Mouse (Mus musculus): Measurements from ENCODE around the gene Nipa1. TPM values are rescaled to one million over a fixed set of nuclear protein-coding genes. Genes with fewer than 3 reads are reported as not detected.
"Not testable (repeated sequence)": the region's sequence is repeated elsewhere in the genome, so short reads cannot be mapped to it uniquely, and the experiment has no call there.

Gene Nipa1
- polyA plus RNA-seq, 1 experiment from 2014 or later, result 3.5 TPM

DNA sequence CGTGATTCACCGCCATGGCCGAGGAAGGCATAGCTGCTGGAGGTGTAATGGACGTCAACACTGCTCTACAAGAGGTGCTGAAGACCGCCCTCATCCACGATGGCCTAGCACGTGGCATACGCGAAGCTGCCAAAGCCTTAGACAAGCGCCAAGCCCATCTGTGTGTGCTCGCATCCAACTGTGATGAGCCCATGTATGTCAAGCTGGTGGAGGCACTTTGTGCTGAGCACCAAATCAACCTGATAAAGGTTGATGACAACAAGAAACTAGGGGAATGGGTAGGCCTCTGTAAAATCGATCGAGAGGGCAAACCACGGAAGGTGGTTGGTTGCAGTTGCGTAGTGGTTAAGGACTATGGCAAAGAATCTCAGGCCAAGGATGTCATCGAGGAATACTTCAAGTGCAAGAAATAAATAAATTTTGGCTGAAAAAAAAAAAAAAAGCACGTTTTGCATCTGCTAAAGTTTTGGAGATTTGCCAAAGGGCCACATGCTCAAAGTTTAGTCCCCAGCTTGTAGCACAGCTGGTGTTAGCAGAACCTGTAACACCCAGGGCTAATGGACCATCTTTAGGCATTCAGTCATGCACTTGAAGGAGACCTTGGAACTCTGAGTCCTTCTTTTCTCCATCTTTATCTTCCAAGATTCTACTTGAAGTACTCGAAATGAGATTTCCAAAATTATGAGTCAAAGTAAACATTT, 5.6 kb downstream of the Nipa1 start:
- H3K9me3 ChIP-seq (replicated peaks; ENCODE audit: control insufficient read depth, low read length); ATAC-seq (replicated peaks; ENCODE audit: extremely low read depth, insufficient read depth, low FRiP score); H3K36me3 ChIP-seq (ENCODE audit: control insufficient read depth, insufficient read depth); H3K9ac ChIP-seq (ENCODE audit: low read length); H3K4me2 ChIP-seq (ENCODE audit: low read depth, low read length); H3K27ac ChIP-seq (ENCODE audit: low read length); H3K4me1 ChIP-seq (ENCODE audit: control insufficient read depth, insufficient read depth, low read length); H3K4me3 ChIP-seq (ENCODE audit: low read length); H3K27me3 ChIP-seq (ENCODE audit: control insufficient read depth, insufficient read depth, low read length): not testable (repeated sequence)
- WGBS, result 84% methylated on average over 6 of the region's 18 CpGs

DNA sequence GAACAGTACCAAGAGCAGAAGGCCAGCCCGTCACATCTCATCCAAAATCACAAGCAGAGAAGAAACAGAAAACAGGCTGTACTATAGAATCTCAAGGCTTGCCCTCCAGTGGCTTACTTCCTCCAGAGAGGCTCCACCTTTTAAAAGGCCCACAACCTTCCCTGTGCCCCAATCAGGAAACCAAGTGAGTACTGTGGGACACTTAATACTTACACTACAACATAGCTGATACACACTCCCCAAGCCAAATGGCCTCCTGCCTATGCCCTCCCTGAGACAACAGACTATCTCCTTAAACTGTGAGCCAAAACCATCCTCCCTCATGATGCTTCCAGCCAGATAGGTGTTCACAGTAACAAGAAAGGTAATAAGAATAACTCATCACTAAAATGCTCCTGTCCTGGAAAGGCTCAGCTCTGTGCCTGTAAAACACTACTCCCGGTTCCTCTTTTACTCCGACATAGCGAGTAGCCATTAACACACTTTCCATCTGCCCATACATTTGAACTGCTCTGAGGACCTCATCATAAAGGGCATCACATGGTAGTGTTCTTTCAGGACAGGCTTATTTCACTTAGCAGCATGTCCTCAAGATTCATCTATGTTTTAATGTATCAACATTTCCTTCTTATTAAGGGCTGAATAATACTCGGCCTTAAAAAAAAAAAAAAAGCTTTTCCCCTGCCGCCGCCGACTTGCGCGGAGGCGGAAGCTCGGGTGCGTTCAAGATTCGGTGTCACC, 6.3 kb downstream of the Nipa1 start:
- Histone ChIP-seq H3K9me3 (replicated peaks; ENCODE audit: control insufficient read depth, low read length) (no peaks in the 10 kb centered on the region), H3K27ac (ENCODE audit: low read length) (no peak overlapping the region), H3K4me1 (ENCODE audit: control insufficient read depth, insufficient read depth, low read length) (no peaks in the 10 kb centered on the region), H3K4me3 (ENCODE audit: low read length) (no peak overlapping the region), H3K4me2 (ENCODE audit: low read depth, low read length) (no peak overlapping the region), H3K9ac (ENCODE audit: low read length) (no peak overlapping the region), H3K27me3 (ENCODE audit: control insufficient read depth, insufficient read depth, low read length) (no peaks in the 10 kb centered on the region), H3K36me3 (ENCODE audit: control insufficient read depth, insufficient read depth) (no peaks in the 10 kb centered on the region)
- no peak for ATAC-seq (replicated peaks; ENCODE audit: extremely low read depth, insufficient read depth, low FRiP score)
- 96% methylated on average over 14 of the region's 14 CpGs for WGBS

DNA sequence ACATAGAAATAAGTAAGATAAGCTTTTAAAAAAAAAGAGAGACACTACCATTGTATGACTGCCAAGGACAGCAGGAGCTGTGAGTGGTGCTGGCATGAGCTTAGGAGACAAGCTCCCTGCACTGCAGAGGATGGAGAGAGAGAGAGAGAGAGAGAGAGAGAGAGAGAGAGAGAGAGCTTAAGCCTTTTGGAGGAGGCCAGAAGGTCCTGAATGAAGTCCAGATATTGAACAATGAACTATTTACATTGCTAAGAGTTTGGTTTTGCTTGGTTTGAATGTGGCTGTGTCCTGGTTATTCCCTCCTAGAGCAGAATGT, 8.8 kb downstream of the Nipa1 start:
- H3K4me2 ChIP-seq (ENCODE audit: low read depth, low read length), result no peak overlapping the region
- H3K36me3 ChIP-seq (ENCODE audit: control insufficient read depth, insufficient read depth), result no peaks in the 10 kb centered on the region
- no peaks in the 10 kb centered on the region for H3K27me3 ChIP-seq (ENCODE audit: control insufficient read depth, insufficient read depth, low read length)
- no peak for ATAC-seq (replicated peaks; ENCODE audit: extremely low read depth, insufficient read depth, low FRiP score)
- H3K9ac ChIP-seq (ENCODE audit: low read length), result no peak overlapping the region
- no peak overlapping the region for H3K27ac ChIP-seq (ENCODE audit: low read length)
- H3K4me3 ChIP-seq (ENCODE audit: low read length), result no peak overlapping the region
- H3K4me1 ChIP-seq (ENCODE audit: control insufficient read depth, insufficient read depth, low read length), result no peaks in the 10 kb centered on the region
- H3K9me3 ChIP-seq (replicated peaks; ENCODE audit: control insufficient read depth, low read length), result 0 out of 2 replicates have a peak, but pooled peaks cover 2% of the 10 kb centered on the region

DNA sequence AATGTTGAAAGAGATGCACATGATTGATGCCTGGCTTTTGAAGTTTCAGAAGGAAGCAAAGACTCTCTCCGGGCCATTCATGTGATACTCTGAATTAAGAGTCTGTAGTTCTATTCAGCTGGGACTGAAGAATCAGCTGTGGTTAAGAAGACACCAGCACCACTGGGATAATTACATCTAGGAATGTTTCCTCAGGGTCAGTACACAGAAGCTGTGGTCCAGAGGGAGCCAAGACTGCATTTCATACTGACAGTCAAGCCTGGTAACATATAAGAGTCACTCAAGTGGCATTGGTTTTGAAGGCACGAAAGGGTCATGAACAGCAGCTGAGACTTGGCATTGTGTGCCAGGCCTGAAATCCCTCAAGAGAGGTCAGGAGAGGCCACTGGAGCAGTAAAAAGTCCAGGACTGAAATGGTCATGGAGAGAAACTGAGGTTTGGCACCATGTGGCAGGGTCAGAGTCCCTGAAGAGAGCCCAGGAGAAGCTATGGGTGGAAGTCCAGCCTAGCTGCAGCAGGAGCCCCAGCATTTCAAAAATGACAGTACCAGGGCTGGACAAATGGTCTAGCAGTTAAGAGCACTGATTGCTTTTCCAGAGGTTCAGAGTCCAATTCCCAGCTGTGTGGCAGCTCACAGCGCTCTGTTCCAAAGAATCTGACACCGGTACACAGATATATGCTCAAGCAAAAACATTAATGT, 9.3 kb downstream of the Nipa1 start:
- H3K36me3 ChIP-seq (ENCODE audit: control insufficient read depth, insufficient read depth), result no peaks in the 10 kb centered on the region
- H3K4me3 ChIP-seq (ENCODE audit: low read length), result no peak overlapping the region
- H3K4me1 ChIP-seq (ENCODE audit: control insufficient read depth, insufficient read depth, low read length), result no peaks in the 10 kb centered on the region
- no peak overlapping the region for H3K9ac ChIP-seq (ENCODE audit: low read length)
- H3K9me3 ChIP-seq (replicated peaks; ENCODE audit: control insufficient read depth, low read length), result 0 out of 2 replicates have a peak, but pooled peaks cover 3% of the 10 kb centered on the region
- no peak overlapping the region for H3K27ac ChIP-seq (ENCODE audit: low read length)
- no peaks in the 10 kb centered on the region for H3K27me3 ChIP-seq (ENCODE audit: control insufficient read depth, insufficient read depth, low read length)
- no peak overlapping the region for H3K4me2 ChIP-seq (ENCODE audit: low read depth, low read length)
- ATAC-seq (replicated peaks; ENCODE audit: extremely low read depth, insufficient read depth, low FRiP score), result no peak
- 70% methylated on average over 4 of the region's 4 CpGs for WGBS

DNA sequence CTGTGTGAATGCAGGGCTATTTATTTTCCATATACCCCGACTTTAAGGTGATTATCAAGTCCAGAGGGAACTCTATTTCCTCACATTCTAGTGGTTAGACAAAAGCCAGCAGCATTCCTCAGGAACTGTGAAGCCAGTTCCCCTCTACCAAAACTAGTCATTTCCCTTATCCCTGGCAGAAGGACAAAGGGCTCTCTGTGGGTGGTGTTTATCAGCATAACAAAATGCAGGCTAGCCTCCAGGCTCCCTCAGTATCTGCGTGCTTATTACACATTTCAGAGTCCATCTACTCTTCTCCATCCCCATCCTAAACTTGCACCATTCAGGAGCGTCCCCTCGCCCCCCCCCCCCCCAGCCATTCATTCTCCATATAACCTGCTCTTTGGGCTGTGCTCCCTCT, 20.8 kb downstream of the Nipa1 start:
- Histone ChIP-seq H3K9me3 (replicated peaks; ENCODE audit: control insufficient read depth, low read length) (no peaks in the 10 kb centered on the region), H3K4me1 (ENCODE audit: control insufficient read depth, insufficient read depth, low read length) (no peaks in the 10 kb centered on the region; the same call in none of the 2 replicates), H3K27ac (ENCODE audit: low read length) (no peak overlapping the region), H3K9ac (ENCODE audit: low read length) (no peak overlapping the region), H3K4me3 (ENCODE audit: low read length) (no peak overlapping the region), H3K36me3 (ENCODE audit: control insufficient read depth, insufficient read depth) (no peaks in the 10 kb centered on the region), H3K27me3 (ENCODE audit: control insufficient read depth, insufficient read depth, low read length) (no peaks in the 10 kb centered on the region), H3K4me2 (ENCODE audit: low read depth, low read length) (no peak overlapping the region)
- 12% methylated on average over 2 of the region's 4 CpGs for WGBS
- ATAC-seq (replicated peaks; ENCODE audit: extremely low read depth, insufficient read depth, low FRiP score), result no peak

DNA sequence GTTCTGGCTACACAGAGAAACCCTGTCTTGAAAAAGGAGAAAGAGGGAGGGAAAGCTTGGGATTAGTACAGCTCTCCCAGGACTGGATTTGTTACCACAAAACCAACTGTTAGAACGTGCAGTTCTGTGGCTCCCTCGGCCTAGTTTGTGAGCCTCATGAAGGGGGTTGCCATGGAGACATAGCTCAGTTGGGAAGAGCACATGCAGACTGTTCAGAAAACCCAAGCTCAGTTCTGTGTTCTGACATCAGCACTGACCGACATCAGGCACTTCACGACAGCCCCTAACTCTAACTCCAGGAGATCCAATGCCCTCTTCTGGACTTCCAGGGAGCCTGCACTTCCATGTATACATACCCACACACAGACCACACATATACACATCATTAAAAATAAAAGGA, 24.7 kb downstream of the Nipa1 start:
- H3K4me3 ChIP-seq (ENCODE audit: low read length), result no peak overlapping the region
- no peak overlapping the region for H3K9ac ChIP-seq (ENCODE audit: low read length)
- no peaks in the 10 kb centered on the region for H3K27me3 ChIP-seq (ENCODE audit: control insufficient read depth, insufficient read depth, low read length)
- H3K27ac ChIP-seq (ENCODE audit: low read length), result no peak overlapping the region
- H3K4me1 ChIP-seq (ENCODE audit: control insufficient read depth, insufficient read depth, low read length), result no peaks in the 10 kb centered on the region; the same call in none of the 2 replicates
- H3K4me2 ChIP-seq (ENCODE audit: low read depth, low read length), result no peak overlapping the region
- no peaks in the 10 kb centered on the region for H3K36me3 ChIP-seq (ENCODE audit: control insufficient read depth, insufficient read depth)
- WGBS, result 77% methylated on average over 4 of the region's 4 CpGs
- no peaks in the 10 kb centered on the region for H3K9me3 ChIP-seq (replicated peaks; ENCODE audit: control insufficient read depth, low read length)
- no peak for ATAC-seq (replicated peaks; ENCODE audit: extremely low read depth, insufficient read depth, low FRiP score)

DNA sequence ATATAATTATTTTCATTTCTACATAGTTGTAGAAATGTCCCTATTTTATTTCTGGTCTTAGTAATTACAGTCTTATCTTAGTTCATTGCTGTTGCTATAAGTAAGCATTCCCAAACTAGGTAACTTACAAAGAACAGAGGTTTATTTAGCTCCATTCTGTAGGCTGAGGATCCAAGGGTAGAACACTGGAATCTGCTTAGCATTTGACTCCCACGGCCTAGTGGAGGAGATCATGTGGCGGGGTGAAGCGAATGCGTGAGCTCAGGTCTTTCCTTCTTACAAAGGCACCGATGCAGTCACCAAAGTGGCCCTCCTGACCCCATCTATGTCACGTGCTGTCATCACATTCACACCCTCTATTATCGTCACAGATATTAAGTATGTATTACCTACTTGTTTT, 27.9 kb downstream of the Nipa1 start:
- no peaks in the 10 kb centered on the region for H3K4me1 ChIP-seq (ENCODE audit: control insufficient read depth, insufficient read depth, low read length)
- WGBS, result 74% methylated on average over 7 of the region's 7 CpGs
- no peaks in the 10 kb centered on the region for H3K9me3 ChIP-seq (replicated peaks; ENCODE audit: control insufficient read depth, low read length)
- no peak overlapping the region for H3K4me2 ChIP-seq (ENCODE audit: low read depth, low read length)
- no peak overlapping the region for H3K27ac ChIP-seq (ENCODE audit: low read length)
- no peak for ATAC-seq (replicated peaks; ENCODE audit: extremely low read depth, insufficient read depth, low FRiP score)
- no peaks in the 10 kb centered on the region for H3K27me3 ChIP-seq (ENCODE audit: control insufficient read depth, insufficient read depth, low read length)
- H3K36me3 ChIP-seq (ENCODE audit: control insufficient read depth, insufficient read depth), result no peaks in the 10 kb centered on the region
- H3K4me3 ChIP-seq (ENCODE audit: low read length), result no peak overlapping the region
- no peak overlapping the region for H3K9ac ChIP-seq (ENCODE audit: low read length)

DNA sequence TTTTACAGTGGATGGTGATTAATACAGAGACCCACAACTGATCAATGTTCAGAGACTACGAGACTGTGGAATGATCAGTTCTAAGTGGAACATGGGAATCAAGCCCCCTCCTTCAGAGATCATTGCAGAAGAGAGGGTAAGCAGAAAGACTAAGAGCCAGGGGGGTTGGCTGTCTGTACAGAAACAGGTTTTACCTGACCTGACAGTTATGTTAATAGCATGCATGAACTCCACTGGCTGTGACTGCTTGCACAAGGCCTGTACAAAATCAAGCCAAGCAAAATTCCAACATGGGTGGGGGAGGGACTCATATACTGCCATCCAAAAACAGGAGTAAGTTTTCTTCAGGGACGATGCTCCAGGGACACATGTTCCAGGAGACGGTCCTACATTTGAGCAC, 28.6 kb downstream of the Nipa1 start:
- WGBS, result 84% methylated on average over 3 of the region's 3 CpGs
- ATAC-seq (replicated peaks; ENCODE audit: extremely low read depth, insufficient read depth, low FRiP score), result no peak

More for the DNA sequence above, 28.6 kb downstream of the Nipa1 start:
- Histone ChIP-seq H3K36me3 (ENCODE audit: control insufficient read depth, insufficient read depth) (no peaks in the 10 kb centered on the region), H3K9ac (ENCODE audit: low read length) (no peak overlapping the region), H3K9me3 (replicated peaks; ENCODE audit: control insufficient read depth, low read length) (no peaks in the 10 kb centered on the region), H3K27me3 (ENCODE audit: control insufficient read depth, insufficient read depth, low read length) (no peaks in the 10 kb centered on the region), H3K4me3 (ENCODE audit: low read length) (no peak overlapping the region), H3K4me2 (ENCODE audit: low read depth, low read length) (no peak overlapping the region), H3K4me1 (ENCODE audit: control insufficient read depth, insufficient read depth, low read length) (no peaks in the 10 kb centered on the region), H3K27ac (ENCODE audit: low read length) (no peak overlapping the region)
